Mouse (Mus musculus) kidney, postnatal 36 days (tissue): Measurements from ENCODE around the gene H2-T22.
"Not testable (repeated sequence)": the region's sequence is repeated elsewhere in the genome, so short reads cannot be mapped to it uniquely, and the experiment has no call there.

ENCODE experiments used
- DNase-seq, 2 experiments: peaks; one replicate each; pipeline ENCODE4 v3.0.0; 2021 to 2022; ENCODE audit warnings: mixed read lengths in 2 of 2

Gene H2-T22

DNA sequence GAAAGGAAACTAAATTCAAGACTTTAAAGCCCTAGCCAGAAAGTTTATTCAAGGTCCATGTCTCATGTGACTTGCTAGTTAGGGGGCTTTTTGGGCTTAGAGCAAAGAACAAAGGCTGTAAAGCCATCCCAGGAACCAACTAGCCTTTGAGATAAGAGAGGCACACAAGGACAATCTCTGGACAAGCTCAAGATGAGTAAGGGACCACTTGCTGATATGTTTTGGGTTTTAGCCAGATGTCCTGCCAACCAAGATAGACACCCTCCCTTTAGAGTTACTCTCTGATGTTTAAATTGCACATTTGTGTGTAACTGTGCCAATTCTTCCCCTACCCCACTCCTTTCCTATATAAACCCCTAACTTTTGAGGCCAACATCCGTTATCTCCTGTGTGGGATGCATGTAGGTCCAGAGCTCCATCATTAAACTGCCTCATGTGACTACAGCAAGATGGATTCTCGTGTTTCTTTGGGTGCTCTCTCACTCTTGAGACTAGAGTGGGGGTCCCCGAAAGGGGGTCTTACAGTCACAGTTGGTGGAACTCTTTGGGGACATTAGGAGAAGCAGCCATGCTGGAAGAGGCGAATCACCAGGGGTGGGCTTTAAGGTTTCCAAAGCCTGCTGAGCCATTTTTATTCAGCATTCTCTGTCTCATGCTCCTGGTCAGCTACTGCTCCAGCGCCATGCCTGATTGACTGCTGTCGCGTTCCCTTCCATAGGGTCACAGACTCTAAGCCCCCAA, 13.5 kb downstream of the H2-T22 start:
- no peak for DNase-seq

DNA sequence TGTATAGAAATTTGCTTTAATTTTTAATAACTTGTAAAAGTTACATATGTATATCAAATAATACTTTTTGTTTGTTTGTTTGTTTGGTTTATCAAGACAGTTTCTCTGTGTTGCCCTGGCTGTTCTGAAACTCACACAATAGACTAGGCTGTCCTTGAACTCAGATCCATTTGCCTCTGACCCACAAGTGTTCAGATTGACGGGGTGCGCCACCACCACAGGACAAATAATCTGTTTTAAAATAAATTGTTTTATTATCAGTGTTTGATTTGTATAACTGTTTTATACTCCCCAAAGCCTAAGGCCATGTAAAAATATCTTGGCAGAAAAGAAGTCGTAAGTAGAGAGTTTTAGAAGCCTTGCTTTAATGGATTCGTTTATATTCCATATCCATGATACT, 14.9 kb downstream of the H2-T22 start:
- DNase-seq = no peak

DNA sequence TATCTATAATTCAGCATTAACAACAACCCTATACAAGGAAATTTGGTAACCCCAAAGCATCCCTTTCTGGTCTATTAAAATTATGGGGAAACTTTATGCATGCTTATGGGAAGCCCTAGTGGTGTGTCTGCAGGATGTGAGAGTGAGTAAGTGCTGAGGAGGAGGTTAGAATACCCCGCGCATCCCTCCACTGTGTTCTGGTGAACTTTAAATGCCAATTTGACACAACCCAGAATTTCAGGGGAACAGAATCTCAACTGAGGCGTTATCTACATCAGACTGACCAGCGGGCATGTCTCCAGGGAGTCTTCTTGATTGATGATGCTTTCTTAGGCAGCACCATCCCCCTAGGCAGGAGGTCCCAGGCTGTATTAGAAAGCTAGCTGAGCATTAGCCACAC, 16.6 kb downstream of the H2-T22 start:
- DNase-seq = no peak

GRCm38 (mm10) chr17:36025197-36025596, 17.4 kb downstream of the H2-T22 start:
- no peak for DNase-seq

DNA sequence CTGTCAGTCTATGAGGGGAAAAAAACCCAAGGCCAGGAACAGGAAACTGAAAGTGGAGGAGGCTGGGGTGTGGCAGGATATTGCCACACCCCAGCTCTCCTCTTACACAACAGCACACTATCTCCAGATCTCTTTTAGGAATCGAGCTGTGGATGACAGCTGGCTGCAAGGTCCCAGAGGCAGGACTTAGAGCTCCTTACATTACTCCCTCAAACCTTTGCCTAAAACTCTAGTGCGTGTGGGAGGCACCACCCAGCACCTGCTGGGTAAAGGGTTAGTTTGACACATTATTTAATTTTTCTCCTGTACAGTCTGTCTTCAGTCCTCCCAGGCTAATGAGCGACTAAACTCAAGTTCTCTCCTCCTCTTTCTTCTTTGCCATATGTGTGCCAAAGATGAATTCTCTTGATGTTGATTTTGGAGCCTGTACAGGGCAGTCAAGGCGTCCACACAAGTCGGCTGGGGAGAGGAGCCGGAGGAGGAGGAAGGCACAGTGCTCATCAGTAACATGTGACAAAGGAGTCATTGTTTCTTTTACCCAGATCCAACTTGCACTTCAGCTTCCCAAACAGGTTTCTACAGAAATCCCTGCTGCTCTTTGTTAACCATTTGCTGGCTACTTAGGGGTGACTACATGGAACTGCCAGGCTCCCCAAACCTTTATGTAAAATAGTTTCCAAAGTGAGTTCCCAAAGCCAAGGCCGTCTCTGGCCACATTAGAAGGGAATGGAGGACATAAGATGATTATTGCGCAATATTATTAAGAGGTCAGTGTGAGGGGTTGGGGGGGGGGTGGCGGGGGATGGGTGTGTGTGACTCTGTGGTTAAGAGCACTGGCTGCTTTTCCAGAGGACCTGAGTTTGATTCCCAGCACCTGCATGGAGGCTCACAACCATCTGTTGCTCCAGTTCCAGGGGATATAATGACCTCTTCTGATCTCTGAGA, 18.6 kb downstream of the H2-T22 start:
- peak; percentile 56 to 71 for DNase-seq

DNA sequence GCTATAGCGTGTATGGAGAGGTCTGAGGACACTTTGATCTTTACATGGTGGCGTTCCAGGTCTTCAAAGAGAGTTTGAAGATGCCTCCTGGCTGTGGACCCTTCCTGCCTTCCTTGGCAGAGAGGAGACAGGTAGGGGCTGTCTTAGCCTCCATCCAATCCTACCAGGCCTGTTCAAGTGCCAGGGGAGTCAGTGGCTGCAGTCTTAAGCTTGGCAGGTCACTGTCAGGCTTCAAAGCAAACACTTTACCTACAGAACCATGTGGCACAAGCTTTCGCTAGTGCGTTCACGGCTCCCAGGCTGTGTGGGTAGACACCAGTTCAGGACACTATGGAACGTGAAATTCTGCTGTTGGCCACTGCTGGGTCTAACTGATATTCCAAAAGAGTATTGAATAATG, 19.6 kb downstream of the H2-T22 start:
- no peak for DNase-seq

GRCm38 (mm10) chr17:36022098-36022497, 20.4 kb downstream of the H2-T22 start:
- DNase-seq = no peak

DNA sequence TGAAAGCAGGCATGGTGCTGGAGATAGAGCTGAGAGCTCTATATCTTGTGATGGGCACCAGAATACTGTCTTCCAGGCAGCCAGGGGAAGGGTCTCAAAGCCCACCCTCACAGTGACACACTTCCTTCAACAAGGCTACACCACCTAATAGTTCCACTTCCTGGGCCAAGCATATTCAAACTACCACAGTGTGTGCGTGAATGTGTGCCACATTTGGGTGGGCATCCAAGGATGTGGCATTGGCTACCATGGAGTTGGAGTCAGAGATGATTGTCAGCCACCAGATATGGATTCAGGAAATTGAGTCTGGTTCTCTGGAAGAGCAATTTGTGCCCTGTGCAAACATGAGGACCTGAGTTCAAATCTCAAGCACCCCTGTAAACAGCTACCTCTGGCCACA, 21.2 kb downstream of the H2-T22 start:
- no peak for DNase-seq

DNA sequence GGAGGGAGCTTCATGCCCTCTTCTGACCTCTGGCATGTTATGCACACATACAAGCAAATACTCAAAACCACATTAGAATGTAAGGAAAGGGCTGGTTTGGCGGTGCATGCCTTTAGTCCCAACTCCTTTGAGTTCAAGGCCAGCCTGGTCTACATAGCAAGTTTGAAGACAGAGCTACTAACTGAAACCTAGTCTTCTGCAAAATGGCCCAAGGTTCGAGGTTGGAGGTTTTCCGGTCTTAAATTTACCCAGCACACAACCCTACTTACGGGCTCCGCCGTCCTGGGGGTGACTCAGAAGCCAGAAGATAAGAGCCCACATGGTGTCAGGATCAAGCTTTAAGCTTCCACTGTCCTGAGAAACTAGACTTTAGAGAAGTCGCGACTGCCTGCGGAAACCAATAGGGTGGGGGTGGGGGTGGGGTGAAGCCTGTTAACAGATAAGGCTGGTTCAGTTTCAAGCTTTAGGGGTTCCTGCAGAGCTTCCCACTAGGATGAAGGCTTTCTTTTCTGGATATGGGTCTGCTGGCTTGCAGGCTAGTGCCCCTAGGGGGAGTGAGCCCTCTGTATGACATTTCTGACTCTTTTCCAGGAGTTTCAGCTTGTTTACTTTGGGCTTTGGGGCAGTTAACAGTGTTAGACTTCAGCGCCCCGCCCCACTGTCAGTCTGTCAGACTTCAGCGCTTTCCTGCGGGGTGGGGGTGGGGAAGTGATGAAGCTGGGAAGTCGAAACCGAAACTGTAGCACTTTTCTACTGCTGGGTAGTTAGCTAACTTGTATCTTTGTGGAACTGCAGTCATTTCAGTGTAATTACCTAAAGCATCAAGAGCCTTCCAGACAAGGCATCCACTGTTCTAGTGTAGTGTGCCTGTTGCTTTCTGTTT, 22.1 kb downstream of the H2-T22 start, which contains the start of gene H2-T24:
Gene H2-T24 (minus strand): TSS at position 370 of the 883 bp plus-strand sequence.
- DNase-seq = peak; percentile 89

GRCm38 (mm10) chr17:36019519-36019918, 23.0 kb downstream of the H2-T22 start:
- DNase-seq = no peak

- peak; percentile 62 to 78 for DNase-seq
Observed at GRCm38 (mm10) chr17:36018979-36019378, 23.6 kb downstream of the H2-T22 start.

DNA sequence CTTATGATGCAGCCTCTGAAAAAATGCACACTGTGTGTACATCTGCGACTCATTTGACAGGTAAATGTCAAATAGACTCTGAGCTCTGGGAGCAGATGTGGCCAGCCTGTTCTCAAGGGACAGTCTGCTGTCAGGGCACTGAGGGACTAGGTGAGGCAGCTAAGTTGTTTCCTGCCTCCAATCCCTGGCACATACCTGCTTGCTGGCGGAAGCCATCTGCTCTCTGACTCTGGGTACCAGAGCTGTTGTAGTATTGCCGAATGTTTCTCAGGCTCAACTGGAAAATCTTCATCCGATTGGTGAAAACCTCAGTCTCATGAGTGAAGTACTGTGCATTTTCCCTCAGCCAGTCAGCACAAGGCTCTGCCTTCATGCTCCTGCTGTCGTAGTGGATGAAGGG, 25.5 kb downstream of the H2-T22 start:
- DNase-seq = no peak

GRCm38 (mm10) chr17:36014977-36015376, 27.6 kb downstream of the H2-T22 start:
- no peak for DNase-seq

DNA sequence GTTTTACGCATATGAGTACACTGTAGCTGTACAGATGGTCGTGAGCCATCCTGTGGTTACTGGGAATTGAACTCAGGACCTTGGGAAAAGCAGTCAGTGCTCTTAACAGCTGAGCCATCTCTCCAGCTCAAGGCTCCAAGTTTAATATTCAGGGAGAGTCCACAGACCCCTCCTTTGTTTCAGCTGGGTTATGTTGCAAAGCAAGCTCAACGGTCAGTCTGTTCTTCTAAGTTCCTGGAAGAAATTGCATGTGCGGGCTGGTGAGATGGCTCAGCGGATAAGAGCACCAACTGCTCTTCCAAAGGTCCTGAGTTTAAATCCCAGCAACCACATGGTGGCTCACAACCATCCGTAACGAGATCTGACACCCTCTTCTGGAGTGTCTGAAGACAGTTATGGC, 38.1 kb downstream of the H2-T22 start:
- DNase-seq = not testable (repeated sequence)

DNA sequence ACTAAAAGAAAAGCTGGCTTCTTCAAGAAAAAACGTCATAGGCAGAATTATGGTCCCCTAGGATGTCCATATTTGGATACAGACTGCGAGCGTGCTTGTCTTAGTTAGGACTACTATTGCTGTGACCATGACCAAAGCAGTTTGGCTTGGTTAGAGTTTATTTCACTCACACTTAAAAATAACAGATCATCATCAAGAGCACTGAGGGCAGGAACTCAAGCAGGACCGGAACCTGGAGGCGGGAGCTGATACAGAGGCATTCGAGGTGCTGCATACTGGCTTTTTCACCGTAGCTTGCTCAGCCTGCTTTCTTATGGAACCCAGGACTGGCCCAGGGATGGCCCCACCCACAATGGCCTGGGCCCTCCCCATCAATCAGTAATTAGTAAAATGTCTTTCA, 39.2 kb downstream of the H2-T22 start:
- no peak for DNase-seq

GRCm38 (mm10) chr17:36001966-36002365, 40.6 kb downstream of the H2-T22 start:
- no peak for DNase-seq

DNA sequence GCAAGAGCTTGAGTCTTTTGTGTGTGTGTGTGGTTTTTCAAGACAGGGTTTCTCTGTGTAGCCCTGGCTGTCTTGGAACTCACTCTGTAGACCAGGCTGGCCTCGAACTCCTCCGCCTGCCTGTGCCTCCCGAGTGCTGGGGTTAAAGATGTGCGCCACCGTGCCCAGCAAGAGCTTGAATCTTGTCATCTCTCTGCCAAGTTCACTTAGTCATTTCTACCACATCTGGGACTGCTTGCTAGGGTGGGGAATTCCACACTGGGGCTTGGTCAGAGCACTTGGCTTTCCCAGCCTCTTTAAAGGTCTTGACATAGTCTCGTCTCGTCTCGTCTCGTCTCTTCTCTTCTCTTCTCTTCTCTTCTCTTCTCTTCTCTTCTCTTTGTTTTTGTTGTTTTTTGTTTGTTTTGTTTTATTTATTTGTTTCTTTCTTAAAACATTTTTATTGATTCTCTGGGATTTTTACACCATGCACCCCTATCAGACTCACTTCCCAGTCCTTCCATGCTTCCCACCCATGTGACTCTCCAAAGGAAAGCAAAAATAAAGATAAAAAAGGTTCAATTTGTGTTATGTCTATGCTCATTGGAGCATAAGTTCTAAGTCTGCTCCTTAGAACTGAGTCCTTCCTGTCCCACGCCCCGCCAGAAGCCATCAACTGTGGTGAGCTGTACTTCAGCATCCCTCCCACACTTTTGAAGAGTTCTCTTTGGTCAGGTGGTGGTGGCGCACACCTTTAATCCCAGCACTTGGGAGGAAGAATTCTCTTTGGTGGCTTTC, 41.2 kb downstream of the H2-T22 start:
- no peak for DNase-seq

DNA sequence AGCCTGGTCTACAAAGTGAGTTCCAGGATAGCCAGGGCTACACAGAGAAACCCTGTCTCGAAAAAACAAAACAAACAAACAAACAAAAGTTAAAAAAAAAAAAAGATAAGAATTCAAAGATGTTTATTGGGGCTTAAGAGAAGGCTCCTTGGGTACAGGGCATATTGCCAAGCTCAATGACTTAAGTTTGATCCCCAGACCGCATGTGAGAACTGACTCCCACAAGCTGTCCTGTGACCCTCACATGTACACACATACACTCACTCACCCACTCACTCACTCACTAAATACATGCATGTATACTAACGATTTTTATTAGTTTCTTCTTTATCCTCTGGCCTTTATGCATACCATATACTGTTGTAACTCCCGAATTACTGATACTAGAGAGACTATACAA, 42.2 kb downstream of the H2-T22 start:
- no peak for DNase-seq

DNA sequence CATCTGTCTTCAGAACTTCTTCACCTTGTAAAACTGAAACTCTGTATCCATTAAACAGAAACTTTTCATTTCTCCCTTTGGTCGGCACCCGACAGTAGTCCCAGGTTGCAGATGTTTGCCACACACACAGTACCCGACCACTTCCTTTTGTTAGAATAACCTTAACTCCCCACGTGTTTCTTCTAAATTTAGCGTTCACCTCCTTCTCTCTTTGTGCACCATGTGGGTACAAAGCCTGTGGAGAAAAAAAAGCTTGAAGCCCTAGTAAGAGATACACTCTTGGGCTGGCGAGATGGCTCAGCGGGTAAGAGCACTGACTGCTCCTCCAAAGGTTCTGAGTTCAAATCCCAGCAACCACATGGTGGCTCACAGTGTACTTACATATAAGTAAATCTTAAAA, 43.2 kb downstream of the H2-T22 start:
- no peak for DNase-seq

GRCm38 (mm10) chr17:35998545-35999305, 43.8 kb downstream of the H2-T22 start:
- no peak for DNase-seq
